Mouse (Mus musculus) limb, embryonic 15.5 days (tissue): Measurements from ENCODE around the gene Vps37c. TPM values are rescaled to one million over a fixed set of nuclear protein-coding genes. Genes with fewer than 3 reads are reported as not detected.

Experiments
- ATAC-seq: fragments of 200-750 bp; cut with Nextera tagmentation; 2 replicates; pipeline ENCODE4 v1.8.0; 2017; ENCODE audit warnings: low read depth, moderate TSS enrichment; ENCODE audit not compliant: insufficient number of reproducible peaks, low FRiP score, low TSS enrichment
- H3K27ac ChIP-seq: fragments of 300-500 bp; sonication (generic); 2 replicates; pipeline ENCODE4 v1.5.1; 2015; ENCODE audit warnings: moderate library complexity, mild to moderate bottlenecking, inconsistent platforms
- H3K27me3 ChIP-seq: fragments of 300-500 bp; sonication (generic); 2 replicates; pipeline ENCODE4 v1.6.1; 2015; ENCODE audit warnings: inconsistent platforms
- H3K36me3 ChIP-seq: fragments of 300-500 bp; sonication (generic); 2 replicates; pipeline ENCODE4 v1.6.1; 2015; ENCODE audit warnings: inconsistent platforms
- H3K4me1 ChIP-seq: fragments of 300-500 bp; sonication (generic); 2 replicates; pipeline ENCODE4 v1.6.1; 2015; ENCODE audit warnings: inconsistent platforms
- H3K4me2 ChIP-seq: fragments of 300-500 bp; sonication (generic); 2 replicates; pipeline ENCODE4 v1.6.1; 2015; ENCODE audit warnings: mild to moderate bottlenecking, inconsistent platforms
- H3K4me3 ChIP-seq: fragments of 300-500 bp; sonication (generic); 2 replicates; pipeline ENCODE4 v1.5.1; 2015; ENCODE audit warnings: mild to moderate bottlenecking, inconsistent platforms
- H3K9ac ChIP-seq: fragments of 300-500 bp; sonication (generic); 2 replicates; pipeline ENCODE4 v1.6.1; 2015; ENCODE audit warnings: inconsistent platforms
- H3K9me3 ChIP-seq: fragments of 300-500 bp; sonication (generic); 2 replicates; pipeline ENCODE4 v1.6.1; 2016; ENCODE audit warnings: inconsistent platforms
- WGBS: fragments of 180-500 bp; shearing (Covaris S2); methylation state at CpG from one replicate; pipeline ENCODE4 v1.1.7; 2015; 5-methylcytosine and 5-hydroxymethylcytosine counted together
- polyA plus RNA-seq: library from polyadenylated mRNA; unstranded; fragments of >200 nt; fragmentation: Nextera tagmentation; extraction: Ambion mirVana; gene quantifications from 2 replicates; pipeline ENCODE4 v1.2.1, GENCODE M21; 2015

The Vps37c gene
- polyA plus RNA-seq, 1 experiment from 2014 or later, result 46.0 TPM

DNA sequence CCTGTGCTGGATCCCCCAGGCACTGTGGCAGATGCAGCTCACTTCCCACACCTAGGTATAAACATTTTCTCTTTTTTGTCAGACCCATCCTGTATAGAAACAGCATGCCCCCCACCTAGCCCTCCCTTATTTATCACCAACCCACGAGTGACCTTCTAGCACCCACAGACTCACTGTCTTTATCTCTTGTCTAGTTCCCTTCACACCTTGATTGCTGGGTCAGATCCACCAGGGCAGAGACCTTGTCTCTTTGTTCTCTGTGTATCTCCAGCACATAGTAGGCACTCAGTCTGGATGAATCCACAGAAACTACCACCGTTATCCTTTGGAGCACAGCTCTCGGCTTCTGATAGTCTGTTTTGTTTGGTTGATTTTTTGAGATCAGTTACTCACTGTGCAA, 46.5 kb downstream of the Vps37c start:
- ATAC-seq, result no peak
- 81% methylated on average over 3 of the region's 3 CpGs for WGBS

DNA sequence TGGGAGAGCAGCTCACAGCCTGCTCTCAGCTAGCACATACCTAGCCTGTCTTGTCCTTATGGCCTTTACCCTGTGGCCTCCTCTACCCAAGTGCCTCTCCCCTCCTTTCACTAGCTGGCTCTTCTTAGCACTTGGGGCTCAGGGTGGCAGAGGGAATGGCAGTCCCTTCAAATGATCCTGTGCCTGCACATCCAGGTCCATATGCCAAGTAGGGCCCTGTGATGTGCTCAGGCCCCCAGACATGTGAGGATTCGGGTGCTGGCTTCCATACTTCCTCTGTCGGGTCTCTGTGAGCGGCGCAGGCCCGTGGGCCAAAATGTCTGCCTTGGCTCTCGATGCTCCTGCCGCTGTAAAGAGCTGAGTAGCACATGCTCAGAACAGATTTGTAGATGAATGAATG, 47.3 kb downstream of the Vps37c start:
- no peaks in the 10 kb centered on the region for H3K27me3 ChIP-seq
- no peaks in the 10 kb centered on the region for H3K9me3 ChIP-seq
- H3K9ac ChIP-seq, result no peak overlapping the region
- H3K36me3 ChIP-seq, result no peaks in the 10 kb centered on the region
- H3K4me2 ChIP-seq, result no peak overlapping the region
- 94% methylated on average over 7 of the region's 7 CpGs for WGBS
- ATAC-seq, result no peak
- H3K27ac ChIP-seq, result no peak overlapping the region
- H3K4me1 ChIP-seq, result peaks cover 11% of the 10 kb centered on the region; the same call in 1 of the 2 replicates
- no peak overlapping the region for H3K4me3 ChIP-seq

More for the DNA sequence above, 46.5 kb downstream of the Vps37c start:
- Histone ChIP-seq H3K9me3 (no peaks in the 10 kb centered on the region), H3K36me3 (no peaks in the 10 kb centered on the region), H3K4me2 (no peak overlapping the region), H3K9ac (no peak overlapping the region), H3K27ac (no peak overlapping the region), H3K4me3 (no peak overlapping the region), H3K27me3 (no peaks in the 10 kb centered on the region), H3K4me1 (peaks cover 7% of the 10 kb centered on the region; the same call in 1 of the 2 replicates)

DNA sequence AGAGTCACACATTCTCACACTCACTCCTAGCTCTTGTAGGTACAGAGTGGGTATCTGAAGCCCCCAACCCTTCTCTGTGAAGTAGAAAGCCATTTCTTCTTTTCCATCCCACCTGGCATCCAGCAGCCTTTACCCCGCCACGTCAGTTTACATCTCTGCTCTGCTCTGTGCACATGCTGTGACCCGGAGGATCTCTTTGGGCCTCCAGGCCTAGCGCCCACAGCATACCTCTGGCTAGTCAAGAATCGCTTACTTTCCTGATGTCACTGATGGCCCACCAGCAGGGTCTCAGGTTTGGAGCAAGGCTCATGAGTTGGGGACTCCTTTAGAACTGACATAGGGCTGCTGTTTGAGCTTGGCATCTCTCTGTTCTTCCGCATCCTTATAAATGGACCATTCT, 49.5 kb downstream of the Vps37c start:
- Histone ChIP-seq H3K36me3 (no peaks in the 10 kb centered on the region), H3K27me3 (no peaks in the 10 kb centered on the region), H3K4me3 (no peak overlapping the region), H3K4me1 (peaks cover 11% of the 10 kb centered on the region; the same call in 1 of the 2 replicates), H3K4me2 (no peak overlapping the region), H3K27ac (no peak overlapping the region), H3K9ac (no peak overlapping the region), H3K9me3 (no peaks in the 10 kb centered on the region)
- 85% methylated on average over 6 of the region's 6 CpGs for WGBS
- no peak for ATAC-seq

DNA sequence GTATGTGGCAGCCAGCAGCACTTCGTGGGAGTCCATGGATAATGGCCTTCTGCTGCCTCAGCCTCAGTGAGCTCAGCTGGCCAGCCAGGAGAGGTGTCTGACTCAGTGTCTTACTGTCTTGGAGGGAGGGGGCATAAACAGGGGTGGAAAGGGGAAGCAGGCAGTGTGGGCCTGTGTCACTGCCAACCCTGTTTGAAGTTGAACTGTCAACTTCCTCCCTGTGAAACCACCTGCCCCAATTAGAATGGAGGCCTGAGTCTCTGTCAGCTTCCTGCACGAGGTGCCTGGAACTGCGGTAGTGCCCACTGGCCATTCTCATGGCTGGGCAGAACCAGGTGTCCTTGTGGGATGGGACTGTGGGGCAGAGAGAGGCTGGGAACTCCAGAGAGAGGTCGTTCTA, 50.3 kb downstream of the Vps37c start, which contains the start of gene Cd5:
Gene Cd5, minus strand, starts transcription at position 192 of the 400 bp plus-strand sequence.
- 73% methylated on average over 4 of the region's 4 CpGs for WGBS
- H3K9ac ChIP-seq, result no peak within 1 kb of the TSS
- H3K9me3 ChIP-seq, result no peaks in the 10 kb centered on the region
- no peak within 1 kb of the TSS for H3K27ac ChIP-seq
- H3K27me3 ChIP-seq, result no peaks in the 10 kb centered on the region
- no peak within 1 kb of the TSS for H3K4me3 ChIP-seq
- H3K36me3 ChIP-seq, result no peaks in the 10 kb centered on the region
- ATAC-seq, result no peak
- no peak within 1 kb of the TSS for H3K4me2 ChIP-seq
- H3K4me1 ChIP-seq, result 0 out of 2 replicates have a peak, but pooled peaks cover 6% of the 10 kb centered on the region

DNA sequence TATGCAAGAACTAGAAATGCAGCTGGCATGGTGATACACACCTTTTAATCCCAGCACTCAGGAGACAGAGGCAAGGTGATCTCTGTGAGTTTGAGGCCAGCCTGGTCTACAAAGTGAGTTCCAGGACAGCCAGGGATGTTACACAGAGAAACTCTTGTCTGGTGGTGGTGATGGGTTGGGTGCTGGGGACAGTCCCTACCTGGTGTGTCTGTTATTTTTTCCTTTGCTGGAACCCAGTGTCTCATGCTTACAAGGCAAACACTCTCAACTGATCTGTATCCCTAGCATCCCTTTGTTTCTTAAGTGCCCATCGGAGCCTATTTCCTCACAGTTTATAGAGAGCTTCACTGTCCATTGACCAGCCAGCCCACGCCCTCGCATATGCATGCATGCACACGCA, 51.4 kb downstream of the Vps37c start:
- Histone ChIP-seq H3K36me3 (no peaks in the 10 kb centered on the region), H3K9ac (no peak overlapping the region), H3K9me3 (no peaks in the 10 kb centered on the region), H3K4me1 (0 out of 2 replicates have a peak, but pooled peaks cover 6% of the 10 kb centered on the region), H3K4me3 (no peak overlapping the region), H3K27me3 (no peaks in the 10 kb centered on the region), H3K4me2 (no peak overlapping the region), H3K27ac (no peak overlapping the region)
- ATAC-seq, result no peak
- WGBS, result 92% methylated on average over 4 of the region's 4 CpGs

DNA sequence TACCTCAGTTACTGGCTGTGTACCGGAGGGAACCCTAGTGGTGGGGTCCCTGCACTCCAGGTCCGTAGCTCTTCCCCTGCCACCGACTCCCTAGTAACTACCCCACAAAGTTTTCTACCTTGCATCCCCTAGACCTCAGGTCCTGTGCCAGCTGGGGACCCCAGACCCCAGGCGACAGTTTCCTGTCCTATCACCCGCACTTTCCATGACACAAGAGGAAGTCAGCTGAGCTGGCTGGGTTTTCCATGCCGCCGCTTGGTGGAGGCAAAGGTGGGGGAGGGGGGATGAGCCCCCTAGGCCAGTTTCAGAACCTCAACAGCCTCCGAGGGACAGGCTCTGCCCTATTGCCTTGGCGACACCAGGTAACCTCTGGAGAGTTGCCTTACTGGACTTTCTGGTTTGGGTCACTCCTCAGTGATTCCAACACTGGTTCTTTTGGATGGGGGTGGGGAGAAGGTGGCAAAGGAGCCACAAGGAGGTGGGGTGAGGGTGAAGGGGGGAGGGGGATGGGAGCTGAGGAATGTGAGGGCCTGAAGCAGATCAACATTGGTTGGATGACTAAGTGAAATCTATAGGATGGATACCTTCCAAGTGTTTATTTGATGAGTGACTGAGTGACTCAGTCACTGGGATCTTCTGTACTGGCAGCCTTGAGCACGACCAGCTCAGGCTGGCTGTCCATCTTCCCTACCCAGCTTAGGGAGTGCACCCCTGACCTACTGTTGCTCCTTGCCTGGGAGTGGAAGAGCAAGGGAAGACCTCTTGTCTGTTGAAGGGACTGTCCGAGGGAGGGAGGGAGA, 52.3 kb downstream of the Vps37c start:
- no peaks in the 10 kb centered on the region for H3K27me3 ChIP-seq
- no peaks in the 10 kb centered on the region for H3K36me3 ChIP-seq
- 34% methylated on average over 11 of the region's 11 CpGs for WGBS
- no peak overlapping the region for H3K4me3 ChIP-seq
- no peak overlapping the region for H3K27ac ChIP-seq
- H3K4me1 ChIP-seq, result 0 out of 2 replicates have a peak, but pooled peaks cover 6% of the 10 kb centered on the region
- no peak overlapping the region for H3K9ac ChIP-seq
- no peak for ATAC-seq
- H3K9me3 ChIP-seq, result no peaks in the 10 kb centered on the region
- no peak overlapping the region for H3K4me2 ChIP-seq

DNA sequence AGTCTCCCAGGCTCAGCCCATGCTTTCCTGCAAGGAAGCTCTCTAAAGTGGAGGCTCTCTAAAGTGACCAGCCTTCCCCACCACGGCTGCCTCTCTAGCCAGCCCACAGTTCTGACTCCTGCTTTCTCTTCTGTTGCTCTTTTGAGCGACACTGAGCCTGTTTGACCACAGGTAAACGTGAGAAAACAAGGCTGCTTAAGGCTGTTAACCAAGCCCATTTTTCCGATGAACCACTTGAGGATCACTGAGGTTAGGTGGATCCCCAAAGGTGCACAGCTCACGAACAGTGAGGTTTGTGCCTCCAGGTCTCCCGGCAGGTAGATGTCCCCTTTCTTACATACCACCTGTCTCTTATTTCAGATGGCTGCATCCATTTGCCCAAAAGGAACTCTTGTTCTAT, 53.6 kb downstream of the Vps37c start:
- H3K4me1 ChIP-seq, result 0 out of 2 replicates have a peak, but pooled peaks cover 6% of the 10 kb centered on the region
- no peaks in the 10 kb centered on the region for H3K9me3 ChIP-seq
- 78% methylated on average over 6 of the region's 6 CpGs for WGBS
- H3K36me3 ChIP-seq, result no peaks in the 10 kb centered on the region
- H3K4me3 ChIP-seq, result no peak overlapping the region
- no peak overlapping the region for H3K9ac ChIP-seq
- H3K27me3 ChIP-seq, result no peaks in the 10 kb centered on the region
- no peak overlapping the region for H3K4me2 ChIP-seq
- no peak for ATAC-seq
- H3K27ac ChIP-seq, result no peak overlapping the region

DNA sequence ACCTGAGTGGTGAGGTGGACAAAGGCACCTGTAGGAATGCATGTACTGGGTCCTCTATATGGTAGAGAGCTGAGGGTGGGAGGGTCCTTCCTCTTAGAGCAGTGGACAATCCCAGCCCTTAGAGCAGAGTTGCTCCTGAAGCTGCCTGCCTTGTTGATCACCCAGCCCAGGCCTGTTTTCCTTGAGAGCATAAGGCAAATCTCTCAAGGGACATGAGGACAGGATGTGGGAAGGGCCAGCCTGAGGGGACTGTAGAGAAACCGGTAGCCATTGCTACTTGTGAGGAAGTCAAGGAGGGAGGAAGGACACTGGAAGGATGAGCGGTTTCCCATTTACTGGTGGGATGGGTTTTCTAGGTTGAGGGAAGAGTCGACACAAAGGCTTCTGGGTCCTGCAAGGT, 54.0 kb downstream of the Vps37c start:
- Histone ChIP-seq H3K36me3 (no peaks in the 10 kb centered on the region), H3K9me3 (no peaks in the 10 kb centered on the region), H3K4me3 (no peak overlapping the region), H3K9ac (no peak overlapping the region), H3K27ac (no peak overlapping the region), H3K4me2 (no peak overlapping the region), H3K27me3 (no peaks in the 10 kb centered on the region), H3K4me1 (0 out of 2 replicates have a peak, but pooled peaks cover 6% of the 10 kb centered on the region)
- no peak for ATAC-seq
- WGBS, result 71% methylated on average over 3 of the region's 3 CpGs

DNA sequence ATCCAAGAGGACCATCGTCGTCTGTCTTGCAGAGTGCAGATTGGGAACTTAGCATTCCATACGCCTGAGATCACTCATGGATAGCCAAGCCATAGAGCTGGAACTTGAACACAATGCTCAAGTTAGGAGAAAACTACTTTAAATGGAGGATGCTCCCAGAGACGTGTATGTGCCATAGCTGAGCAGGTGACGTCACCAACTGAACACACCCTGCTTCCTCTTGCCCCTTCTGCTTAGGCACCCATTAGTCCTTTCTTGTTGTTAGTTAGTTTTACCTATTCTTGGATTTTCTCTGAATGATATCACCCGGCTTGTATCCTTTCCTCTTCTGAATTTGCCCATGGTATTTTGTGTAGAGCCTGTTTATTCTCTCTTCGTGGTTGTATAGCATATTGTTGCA, 58.6 kb downstream of the Vps37c start:
- no peak for ATAC-seq
- no peak overlapping the region for H3K27ac ChIP-seq
- H3K4me3 ChIP-seq, result no peak overlapping the region
- no peak overlapping the region for H3K9ac ChIP-seq
- no peaks in the 10 kb centered on the region for H3K4me1 ChIP-seq
- 84% methylated on average over 7 of the region's 7 CpGs for WGBS
- no peak overlapping the region for H3K4me2 ChIP-seq
- no peaks in the 10 kb centered on the region for H3K27me3 ChIP-seq
- no peaks in the 10 kb centered on the region; the same call in 1 of the 2 replicates for H3K9me3 ChIP-seq
- H3K36me3 ChIP-seq, result no peaks in the 10 kb centered on the region

DNA sequence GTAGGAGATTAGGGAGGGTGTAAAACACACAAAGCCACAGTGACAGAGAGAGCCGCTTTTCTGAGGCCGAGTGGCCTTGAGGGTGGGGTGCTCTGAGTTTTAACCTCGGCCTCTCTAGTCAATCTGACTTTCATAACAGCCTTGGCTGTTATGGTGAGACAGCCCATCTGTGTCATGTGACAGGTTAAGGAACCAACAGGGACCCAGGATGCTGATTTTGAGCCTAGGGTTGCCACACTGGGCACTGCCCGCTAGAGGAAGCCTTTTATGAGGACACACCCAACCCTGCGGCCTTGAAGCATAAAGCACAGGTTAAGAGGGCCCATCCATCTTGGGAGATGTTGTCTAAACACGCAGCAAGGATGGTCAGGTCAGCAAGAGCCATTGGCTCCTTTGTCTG, 59.2 kb downstream of the Vps37c start:
- H3K9ac ChIP-seq, result no peak overlapping the region
- no peaks in the 10 kb centered on the region for H3K27me3 ChIP-seq
- H3K27ac ChIP-seq, result no peak overlapping the region
- H3K4me3 ChIP-seq, result no peak overlapping the region
- H3K36me3 ChIP-seq, result no peaks in the 10 kb centered on the region
- WGBS, result 77% methylated on average over 6 of the region's 6 CpGs
- H3K4me2 ChIP-seq, result no peak overlapping the region
- H3K4me1 ChIP-seq, result no peaks in the 10 kb centered on the region
- ATAC-seq, result no peak
- no peaks in the 10 kb centered on the region; the same call in 1 of the 2 replicates for H3K9me3 ChIP-seq

DNA sequence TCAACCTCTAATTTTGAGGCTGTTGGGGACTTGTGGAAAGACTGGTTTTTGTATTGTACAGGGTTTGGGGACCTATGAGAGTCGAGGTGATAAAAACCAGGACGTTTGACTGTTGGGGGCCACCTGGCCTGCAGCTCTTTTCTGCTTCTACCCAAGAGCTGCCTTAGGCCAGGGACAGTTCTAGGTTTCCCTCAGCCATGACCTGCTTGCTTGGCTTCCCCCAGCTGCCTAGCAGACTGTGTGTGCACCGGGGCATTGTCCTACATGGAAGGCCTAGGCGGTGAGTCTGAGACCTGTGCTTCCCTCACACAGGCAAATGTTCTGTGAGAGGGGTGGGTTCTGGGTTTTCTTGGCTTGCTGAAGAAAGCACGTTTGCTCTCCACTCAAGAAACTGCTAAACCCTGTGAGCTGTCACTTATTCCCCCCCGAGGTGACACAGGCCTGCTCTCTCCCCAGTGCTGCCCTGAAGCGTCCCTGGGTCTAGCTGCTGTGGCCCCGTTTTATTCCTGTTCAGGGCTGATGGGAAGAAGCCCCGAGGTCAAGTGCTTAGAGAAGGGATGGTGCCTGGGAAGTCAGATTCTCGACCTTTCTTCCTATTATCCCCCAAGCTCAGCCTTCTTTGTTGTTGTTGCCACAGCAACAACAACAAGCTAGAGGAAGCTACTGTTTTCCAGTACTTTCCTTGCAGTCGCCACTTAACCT, 60.0 kb downstream of the Vps37c start:
- Histone ChIP-seq H3K4me2 (no peak overlapping the region), H3K4me1 (no peaks in the 10 kb centered on the region), H3K9me3 (no peaks in the 10 kb centered on the region; the same call in 1 of the 2 replicates), H3K27ac (no peak overlapping the region), H3K4me3 (no peak overlapping the region), H3K36me3 (no peaks in the 10 kb centered on the region), H3K9ac (no peak overlapping the region), H3K27me3 (no peaks in the 10 kb centered on the region)
- ATAC-seq, result peak; percentile 40; the same call in 1 of the 2 replicates
- WGBS, result 64% methylated on average over 11 of the region's 11 CpGs

DNA sequence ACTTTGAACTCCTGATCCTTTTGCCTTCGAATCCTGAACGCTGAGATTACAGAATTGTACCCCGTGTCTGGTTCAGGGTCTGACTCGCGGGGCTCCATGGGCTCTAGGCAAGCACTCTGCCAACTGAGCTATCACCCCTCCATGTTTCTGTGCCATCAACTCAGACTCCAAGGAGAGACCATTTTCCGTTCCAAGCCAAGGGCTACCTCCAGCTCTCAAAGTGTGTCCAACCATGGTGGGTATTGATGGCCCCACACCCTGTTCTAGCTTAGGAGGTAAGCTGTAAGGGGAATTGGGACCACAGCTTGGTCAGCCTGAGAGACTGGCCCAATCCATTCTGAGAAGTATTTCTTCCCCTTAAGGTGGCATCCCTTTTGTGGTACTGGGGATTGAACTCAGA, 60.8 kb downstream of the Vps37c start:
- Histone ChIP-seq H3K27ac (no peak overlapping the region), H3K9me3 (no peaks in the 10 kb centered on the region; the same call in 1 of the 2 replicates)

More for the DNA sequence above, 60.8 kb downstream of the Vps37c start:
- no peak for ATAC-seq
- H3K4me1 ChIP-seq, result no peaks in the 10 kb centered on the region
- no peaks in the 10 kb centered on the region for H3K36me3 ChIP-seq
- no peak overlapping the region for H3K4me3 ChIP-seq
- H3K27me3 ChIP-seq, result no peaks in the 10 kb centered on the region
- H3K9ac ChIP-seq, result no peak overlapping the region
- 89% methylated on average over 6 of the region's 6 CpGs for WGBS
- H3K4me2 ChIP-seq, result no peak overlapping the region
